7 mouse cellular contexts compared by ENCODE assay signal in the genomic region with DNA sequence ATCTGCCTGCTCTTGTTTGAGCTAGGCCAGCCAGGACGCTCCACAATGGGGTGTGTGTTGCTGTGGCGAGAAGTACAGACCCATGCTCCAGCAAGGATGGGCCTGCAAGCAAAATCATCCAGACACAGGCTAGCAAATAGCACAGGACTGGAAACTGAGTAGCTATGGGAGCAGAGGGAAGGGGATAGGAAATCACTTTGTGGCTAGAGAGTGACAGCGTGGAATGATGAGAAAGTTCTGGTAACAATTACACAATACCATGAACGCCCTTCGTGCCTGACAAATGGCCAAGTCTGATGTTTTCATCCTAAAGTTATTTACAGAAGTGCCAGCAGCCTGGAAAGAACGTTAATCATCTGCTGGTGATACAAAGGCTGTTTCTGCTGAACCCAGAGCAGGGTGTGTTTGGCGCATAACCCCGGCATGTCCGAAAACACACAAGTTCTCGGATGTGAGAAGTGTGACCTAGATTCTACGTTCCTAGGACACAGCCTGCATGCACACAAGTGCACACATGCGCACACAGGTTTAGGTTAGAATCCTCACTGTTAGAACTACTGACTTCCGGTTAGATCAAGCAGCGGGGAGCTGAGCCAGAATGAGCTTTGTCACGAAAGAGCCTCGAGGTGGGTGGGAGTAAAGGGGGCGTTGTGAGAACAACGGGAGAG. TPM values are rescaled to one million over a fixed set of nuclear protein-coding genes. Genes with fewer than 3 reads are reported as not detected.
DNase-seq lines count a peak whose midpoint lies in the region; ATAC-seq and TF ChIP-seq lines count a peak whose summit lies in the region.

No protein-coding gene starts in this region.

- H3K4me1 ChIP-seq in thymus, adult 2 months (replicated peaks; ENCODE audit: control insufficient read depth, insufficient read depth, low read length) = peaks cover 37% of the 10 kb centered on the region
- peaks cover 38% of the 10 kb centered on the region for H3K4me1 ChIP-seq in brown adipose tissue, adult 24 weeks (ENCODE audit: control insufficient read depth, insufficient read depth, insufficient read length, low read length)
- no peaks in the 10 kb centered on the region; the same call in 1 of the 2 replicates for H3K4me1 ChIP-seq in limb, embryonic 12.5 days (replicated peaks)

- TF ChIP-seq POLR2A in thymus, adult 2 months (IDR thresholded peaks at IDR 0.05; ENCODE audit: control insufficient read depth, extremely low read depth, insufficient read depth, low read length, poor library complexity) = no peak

- DNase-seq in thymus, adult 2 months = no peak
- DNase-seq in thymus, adult 18-20 months = no peak
- peak; percentile 61 to 67 for DNase-seq in heart, postnatal 14 days
- DNase-seq in skeletal muscle tissue, adult 2 months (ENCODE audit: low read depth, low spot score) = peak; percentile 77
- no peak for DNase-seq in ovary, adult 18-20 months (ENCODE audit: low spot score)

- no peaks in the 10 kb centered on the region for H3K9me3 ChIP-seq in limb, embryonic 12.5 days

- ATAC-seq in limb, embryonic 12.5 days (ENCODE audit: insufficient number of reproducible peaks, insufficient read depth, low FRiP score, low TSS enrichment, low read depth) = no peak

- H3K27me3 ChIP-seq in thymus, adult 2 months (ENCODE audit: control insufficient read depth, insufficient read depth, low read length) = no peaks in the 10 kb centered on the region
- no peaks in the 10 kb centered on the region for H3K27me3 ChIP-seq in limb, embryonic 12.5 days

- WGBS in thymus, adult 2 months = 72% methylated on average over 18 of the region's 18 CpGs
- WGBS in limb, embryonic 12.5 days = 72% methylated on average over 18 of the region's 18 CpGs

- H3K27ac ChIP-seq in thymus, adult 2 months (ENCODE audit: control insufficient read depth, insufficient read depth, low read length) = peak overlapping the region; percentile 84
- H3K27ac ChIP-seq in brown adipose tissue, adult 24 weeks (replicated peaks; ENCODE audit: low read depth, low read length) = peak overlapping the region; percentile 77
- peak overlapping the region; percentile 45 for H3K27ac ChIP-seq in limb, embryonic 12.5 days

- no peak overlapping the region for H3K9ac ChIP-seq in limb, embryonic 12.5 days (replicated peaks)

- H3K4me3 ChIP-seq in thymus, adult 2 months (ENCODE audit: control insufficient read depth, insufficient read depth, low read length) = peak overlapping the region; percentile 48
- H3K4me3 ChIP-seq in brown adipose tissue, adult 24 weeks (ENCODE audit: insufficient read depth, low read depth, low read length) = no peak overlapping the region
- H3K4me3 ChIP-seq in limb, embryonic 12.5 days (replicated peaks) = no peak overlapping the region

- TF ChIP-seq CTCF in thymus, adult 2 months (IDR thresholded peaks at IDR 0.05; ENCODE audit: borderline replicate concordance, control insufficient read depth, extremely low read depth, insufficient read depth, low read length, poor library complexity) = no peak

- intact Hi-C loops in heart, postnatal 14 days (cut with DNase I) = no loop called here

- H3K36me3 ChIP-seq in thymus, adult 2 months (ENCODE audit: control insufficient read depth, insufficient read depth, low read length) = no peaks in the 10 kb centered on the region
- H3K36me3 ChIP-seq in limb, embryonic 12.5 days = peaks cover 60% of the 10 kb centered on the region

- no peak overlapping the region for H3K4me2 ChIP-seq in limb, embryonic 12.5 days

RNA-seq across cellular contexts. Expression of gene Txnrd2, which starts 10.0 kb away (rescaled TPM):
- polyA plus RNA-seq in thymus, adult 2 months (2012; rRNA removed) = 10.6 and 10.7 TPM in 2 replicates
- polyA plus RNA-seq in brown adipose tissue, adult 24 weeks (2012; ENCODE audit: insufficient read depth, insufficient read length, missing spikeins) = 77.6 and 92.5 TPM in 2 replicates
- 10 to 100 TPM; 29.9 to 34.6 TPM for total RNA-seq in heart, postnatal 14 days (2021)
- 23.1 and 26.1 TPM in 2 replicates for polyA plus RNA-seq in limb, embryonic 12.5 days (2016; fragmentation: Nextera tagmentation; extraction: Ambion mirVana)

RNA-seq across cellular contexts. Expression of gene Comt, which starts 10.4 kb away (rescaled TPM):
- 104 and 108 TPM in 2 replicates for polyA plus RNA-seq in thymus, adult 2 months (2012; rRNA removed)
- polyA plus RNA-seq in brown adipose tissue, adult 24 weeks (2012; ENCODE audit: insufficient read depth, insufficient read length, missing spikeins) = 452 and 497 TPM in 2 replicates
- total RNA-seq in heart, postnatal 14 days (2021) = 100 to 1,000 TPM; 119 to 127 TPM
- polyA plus RNA-seq in limb, embryonic 12.5 days (2016; fragmentation: Nextera tagmentation; extraction: Ambion mirVana) = 66.5 and 71.0 TPM in 2 replicates

Comparison
In these comparisons a context has a peak if more than half of its experiments do, and no peak if none do; other contexts are left out.
1. DNase-seq: peak in heart, postnatal 14 days (2 of 2) and skeletal muscle tissue, adult 2 months (single experiment); none in thymus, adult 2 months (single experiment), thymus, adult 18-20 months (0 of 2) and ovary, adult 18-20 months (single experiment).
2. Peak in every context shown above with its lines, with median percentiles within 50 percentile points of each other: H3K27ac ChIP-seq.